ENCODE assay signal across 8 mouse cellular contexts in genomic region chr16:94327781-94328711, GRCm38 (mm10). TPM values are rescaled to one million over a fixed set of nuclear protein-coding genes. Genes with fewer than 3 reads are reported as not detected.
DNase-seq lines count a peak whose midpoint lies in the region; ATAC-seq lines count a peak whose summit lies in the region.

Ripply3 (plus strand) TSS chr16:94328420.

- peak within 1 kb of the TSS; percentile 45 for H3K9ac ChIP-seq in hindbrain, embryonic 16.5 days (ENCODE audit: low read depth, low read length)
- H3K9ac ChIP-seq in liver, embryonic 11.5 days (ENCODE audit: low read depth, low read length): peak within 1 kb of the TSS; percentile 44
- peak within 1 kb of the TSS; percentile 39 for H3K9ac ChIP-seq in midbrain, embryonic 16.5 days (ENCODE audit: low read depth, low read length)

- peaks cover 9% of the 10 kb centered on the region for H3K27me3 ChIP-seq in hindbrain, embryonic 16.5 days (replicated peaks; ENCODE audit: control insufficient read depth, insufficient read depth, low read length)
- H3K27me3 ChIP-seq in liver, embryonic 11.5 days (replicated peaks; ENCODE audit: control insufficient read depth, insufficient read depth, low read length): peaks cover 27% of the 10 kb centered on the region
- peaks cover 11% of the 10 kb centered on the region for H3K27me3 ChIP-seq in midbrain, embryonic 16.5 days (ENCODE audit: control insufficient read depth, insufficient read depth, low read depth, low read length)

- peak; percentile 77 for DNase-seq in R1 (ENCODE audit: low read depth, low spot score)
- peak; percentile 18 to 37 for DNase-seq in adrenal gland, postnatal 4 days (ENCODE audit: low spot score in 2 of 2)
- peak; percentile 47 for DNase-seq in gastrocnemius, postnatal 14 days
- peak; percentile 64 for DNase-seq in liver, embryonic 11.5 days (ENCODE audit: low spot score)
- no peak for DNase-seq in left cerebral cortex, adult 9 months (ENCODE audit: low spot score in 2 of 2)
- no peak for DNase-seq in left cerebral cortex, adult 8-10 months (ENCODE audit: low spot score in 2 of 2)

- intact Hi-C loops in gastrocnemius, postnatal 14 days (cut with DNase I; ENCODE audit: low total_unique reads): no loop called here

- WGBS in hindbrain, embryonic 16.5 days: 1% methylated on average over 63 of the region's 63 CpGs
- WGBS in liver, embryonic 11.5 days: 1% methylated on average over 63 of the region's 63 CpGs
- WGBS in midbrain, embryonic 16.5 days: under 1% methylated on average over 62 of the region's 63 CpGs

- peak within 1 kb of the TSS; percentile 67 for H3K4me2 ChIP-seq in hindbrain, embryonic 16.5 days (ENCODE audit: low read length)
- H3K4me2 ChIP-seq in liver, embryonic 11.5 days: peak within 1 kb of the TSS; percentile 92
- H3K4me2 ChIP-seq in midbrain, embryonic 16.5 days (ENCODE audit: low read length): peak within 1 kb of the TSS; percentile 64

- no peak within 1 kb of the TSS for H3K27ac ChIP-seq in hindbrain, embryonic 16.5 days (ENCODE audit: low read depth, low read length)
- H3K27ac ChIP-seq in liver, embryonic 11.5 days (ENCODE audit: low read depth, low read length): no peak within 1 kb of the TSS; the same call in 1 of the 2 replicates
- H3K27ac ChIP-seq in midbrain, embryonic 16.5 days (ENCODE audit: low read length): no peak within 1 kb of the TSS

- H3K36me3 ChIP-seq in hindbrain, embryonic 16.5 days (ENCODE audit: control insufficient read depth, insufficient read depth, low read length): no peaks in the 10 kb centered on the region
- no peaks in the 10 kb centered on the region for H3K36me3 ChIP-seq in liver, embryonic 11.5 days (ENCODE audit: control insufficient read depth, insufficient read depth, low read length)
- no peaks in the 10 kb centered on the region for H3K36me3 ChIP-seq in midbrain, embryonic 16.5 days (ENCODE audit: control insufficient read depth, insufficient read depth, low read length)

- no peaks in the 10 kb centered on the region for H3K9me3 ChIP-seq in hindbrain, embryonic 16.5 days (ENCODE audit: control insufficient read depth, low read length)
- H3K9me3 ChIP-seq in liver, embryonic 11.5 days (ENCODE audit: control insufficient read depth, low read length): no peaks in the 10 kb centered on the region
- no peaks in the 10 kb centered on the region for H3K9me3 ChIP-seq in midbrain, embryonic 16.5 days (replicated peaks; ENCODE audit: control insufficient read depth, low read length, poor library complexity, severe bottlenecking)

- peak within 1 kb of the TSS; percentile 42 for H3K4me3 ChIP-seq in hindbrain, embryonic 16.5 days (ENCODE audit: low read length)
- H3K4me3 ChIP-seq in liver, embryonic 11.5 days (ENCODE audit: low read depth, low read length): peak within 1 kb of the TSS; percentile 66
- peak within 1 kb of the TSS; percentile 37 for H3K4me3 ChIP-seq in midbrain, embryonic 16.5 days (ENCODE audit: low read depth, low read length)

- ATAC-seq in hindbrain, embryonic 16.5 days: peak; percentile 40; the same call in 1 of the 2 replicates
- peak; percentile 55 for ATAC-seq in liver, embryonic 11.5 days (replicated peaks; ENCODE audit: low FRiP score)
- no peak for ATAC-seq in midbrain, embryonic 16.5 days

- H3K4me1 ChIP-seq in hindbrain, embryonic 16.5 days (ENCODE audit: control insufficient read depth, insufficient read depth, low read depth, low read length): peaks cover 11% of the 10 kb centered on the region
- H3K4me1 ChIP-seq in liver, embryonic 11.5 days (replicated peaks; ENCODE audit: control insufficient read depth, insufficient read depth, low read length): peaks cover 16% of the 10 kb centered on the region
- peaks cover 15% of the 10 kb centered on the region for H3K4me1 ChIP-seq in midbrain, embryonic 16.5 days (ENCODE audit: control insufficient read depth, insufficient read depth, low read length)

RNA-seq across cellular contexts. Expression of gene Ripply3, which starts in this region (rescaled TPM):
- total RNA-seq in adrenal gland, postnatal 4 days (2021): 1 to 10 TPM; 5.5 to 6.2 TPM
- 1 to 10 TPM; 1.8 to 2.0 TPM for total RNA-seq in gastrocnemius, postnatal 14 days (2021)
- 0.84 and 1.3 TPM in 2 replicates for polyA plus RNA-seq in hindbrain, embryonic 16.5 days (2015; fragmentation: Nextera tagmentation; extraction: Ambion mirVana)
- 4.7 and 5.2 TPM in 2 replicates for polyA plus RNA-seq in liver, embryonic 11.5 days (2014; fragmentation: Nextera tagmentation; extraction: Ambion mirVana)
- 0.46 and 1.2 TPM in 2 replicates for polyA plus RNA-seq in midbrain, embryonic 16.5 days (2015; fragmentation: Nextera tagmentation; extraction: Ambion mirVana)
- total RNA-seq in left cerebral cortex, adult 8-10 months (2022): under 1 TPM in 2 of 4 experiments, not detected in 2; 0.21 to 0.23 TPM

Comparison
In these comparisons a context has a peak if more than half of its experiments do, and no peak if none do; other contexts are left out.
1. DNase-seq: peak in R1 (single experiment), adrenal gland, postnatal 4 days (2 of 2), gastrocnemius, postnatal 14 days (single experiment) and liver, embryonic 11.5 days (single experiment); none in left cerebral cortex, adult 9 months (0 of 2) and left cerebral cortex, adult 8-10 months (0 of 2).
2. Peak in every context shown above with its lines, with median percentiles within 50 percentile points of each other: H3K4me2 ChIP-seq, H3K4me3 ChIP-seq and H3K9ac ChIP-seq.